In the genomic region with DNA sequence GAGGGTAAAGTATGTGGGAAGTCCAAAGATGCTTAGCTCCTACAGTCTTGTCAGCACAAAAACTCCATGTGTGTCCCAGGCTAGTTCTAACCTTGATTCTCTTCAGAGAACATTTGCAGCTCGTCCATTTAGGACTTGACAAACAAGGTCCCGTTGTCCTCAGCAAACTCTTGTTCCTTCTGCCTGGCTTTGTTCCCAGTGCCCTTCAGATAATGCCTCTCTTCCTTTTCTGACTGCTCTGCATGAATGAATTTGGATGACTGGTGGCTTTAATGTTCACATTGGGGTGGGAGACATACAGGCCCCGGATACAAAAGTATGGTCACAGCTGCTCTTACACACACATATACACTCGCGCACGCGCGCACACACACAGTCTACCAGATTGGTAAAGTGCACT, we compare ENCODE assay signal across 14 mouse cellular contexts.
A peak's percentile ranks its signal among the peaks of the same experiment; 100 is the strongest.
DNase-seq lines count a peak whose midpoint lies in the region; ATAC-seq lines count a peak whose summit lies in the region.
"Had no signal": no experiment of that assay in that cellular context is flagged by ENCODE, and none has a peak within 500 bp of the region (broad histone marks: within the 10 kb centered on the region; RNA-seq: fewer than 3 reads in every experiment).

No protein-coding gene starts in this region.

- DNase-seq in cerebellum, adult 9-10 months, result peak; percentile 12
- DNase-seq in kidney, postnatal 25 days, result peak; percentile 53 to 58
- no peak for DNase-seq in kidney, adult 11 months
- peak; percentile 61 for DNase-seq in retina, postnatal 1 day
- no peak for DNase-seq in retina, embryonic 14.5 days (ENCODE audit: low spot score)
- peak; percentile 70 for DNase-seq in testis, postnatal 14 days (ENCODE audit: low spot score)
- DNase-seq in right cerebral cortex, adult 18-20 months, result no peak
- DNase-seq: cerebellum, adult 8-10 months; embryo, embryonic 11 days; layer of hippocampus, adult 9-11 months; thymus, postnatal 14 days had no signal

- no peak for ATAC-seq in cerebellum, adult (ENCODE audit: insufficient number of reproducible peaks, low FRiP score, low TSS enrichment)
- ATAC-seq: intestine, embryonic 15.5 days; midbrain, embryonic 16.5 days had no signal

Comparison
In these comparisons a context has a peak if more than half of its experiments do, and no peak if none do; other contexts are left out.
1. DNase-seq: peak in cerebellum, adult 9-10 months (single experiment), kidney, postnatal 25 days (2 of 2), retina, postnatal 1 day (single experiment) and testis, postnatal 14 days (single experiment); none in kidney, adult 11 months (single experiment), retina, embryonic 14.5 days (single experiment) and right cerebral cortex, adult 18-20 months (single experiment).